Mouse (Mus musculus) E14TG2a.4 (cell line): ENCODE measurements around the gene Acrbp.

Experiments used
- CTCF ChIP-seq: conservative IDR thresholded peaks from 2 replicates; pipeline ENCODE4 v1.5.1; 2014; ENCODE audit warnings: low read length
- NANOG ChIP-seq: IDR thresholded peaks from 2 replicates; pipeline ENCODE4 v1.6.1; 2014; ENCODE audit warnings: borderline replicate concordance, low read length, mixed read lengths
- POU5F1 ChIP-seq: IDR thresholded peaks from 2 replicates; pipeline ENCODE4 v1.6.1; 2014; ENCODE audit warnings: low read length, borderline replicate concordance

DNA sequence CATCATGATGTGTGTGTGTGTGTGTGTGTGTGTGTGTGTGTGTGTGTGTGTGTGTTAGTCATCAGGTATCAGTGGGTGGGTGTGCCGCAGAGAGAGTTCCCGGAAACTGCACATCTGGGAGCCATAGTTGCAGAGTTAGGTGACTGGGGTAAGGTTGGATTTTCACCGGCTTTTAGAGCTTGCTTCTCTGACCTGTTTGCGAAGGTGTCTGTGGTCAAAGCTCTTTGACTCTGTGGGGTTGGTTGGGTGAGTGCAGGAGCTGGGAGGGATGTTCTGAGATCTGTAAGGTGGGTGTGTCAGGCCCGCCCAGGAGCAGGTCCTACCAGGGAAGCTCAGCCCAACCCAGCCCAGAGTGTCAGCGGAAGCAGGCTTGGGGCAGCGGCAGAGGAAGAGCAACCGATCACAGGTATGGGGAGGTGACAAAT lies 18.1 kb downstream of the Acrbp start, which contains the start of gene Lpar5:
- TF ChIP-seq NANOG, result no peak
- no peak for TF ChIP-seq CTCF
- no peak for TF ChIP-seq POU5F1
